Mouse (Mus musculus) adrenal gland (tissue): ENCODE results near the gene Fcrl5.

ENCODE experiments used
- intact Hi-C: fragments of 180-260 bp; cut with DNase I; formaldehyde crosslinking; loops from one replicate; pipeline ENCODE4 v1.15.1; 2025

Fcrl5 gene

DNA sequence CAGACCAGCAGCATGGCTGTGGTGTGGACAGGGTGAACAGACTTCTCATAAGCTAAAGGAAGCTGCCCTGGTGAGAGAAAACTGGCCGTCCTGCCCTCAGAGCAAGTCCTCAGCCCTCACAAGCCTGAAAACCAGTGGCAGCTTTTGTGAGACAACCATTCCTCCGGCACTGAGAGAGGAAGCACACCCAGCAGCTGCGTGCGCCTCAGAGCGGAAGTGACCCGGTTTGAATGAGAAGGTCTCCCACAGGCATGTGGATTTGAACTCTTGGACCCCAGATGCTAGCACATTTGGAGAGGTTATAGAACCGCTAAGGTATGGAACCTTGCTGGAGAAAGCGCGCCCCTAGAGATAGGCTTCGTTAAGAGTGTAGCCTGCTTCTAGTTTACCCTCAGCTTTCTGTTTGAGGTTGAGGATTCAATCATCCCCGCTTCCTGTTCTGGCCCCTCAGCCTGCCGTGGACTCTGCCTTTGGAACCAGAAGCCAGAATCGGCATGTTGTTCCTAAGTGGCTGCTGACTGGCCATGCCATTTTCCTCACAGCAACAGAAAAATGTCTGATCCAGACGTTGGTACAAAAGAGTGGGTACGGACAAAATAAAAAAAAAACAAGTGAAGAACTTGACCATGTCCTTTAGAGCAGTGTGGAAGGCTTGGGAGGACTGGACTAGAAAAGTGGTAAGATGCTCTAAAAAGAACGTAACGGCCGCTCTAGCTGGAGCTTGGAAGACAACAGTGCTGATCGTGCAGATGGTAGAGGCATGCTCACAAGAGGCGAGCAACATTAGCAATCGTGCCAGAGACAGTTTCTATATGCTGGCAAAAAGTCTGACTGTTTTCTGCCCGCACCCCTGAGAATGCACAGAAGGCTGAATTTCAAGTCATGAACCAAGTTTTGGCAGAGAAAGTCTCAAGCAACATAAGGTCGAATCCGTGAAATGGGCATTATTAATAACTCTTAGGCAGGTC is 64.8 kb downstream of the Fcrl5 start:
- intact Hi-C loops: loop anchor here (5.0 kb wide), 1 partner anchor 468 kb away; no protein-coding TSS in a partner anchor

DNA sequence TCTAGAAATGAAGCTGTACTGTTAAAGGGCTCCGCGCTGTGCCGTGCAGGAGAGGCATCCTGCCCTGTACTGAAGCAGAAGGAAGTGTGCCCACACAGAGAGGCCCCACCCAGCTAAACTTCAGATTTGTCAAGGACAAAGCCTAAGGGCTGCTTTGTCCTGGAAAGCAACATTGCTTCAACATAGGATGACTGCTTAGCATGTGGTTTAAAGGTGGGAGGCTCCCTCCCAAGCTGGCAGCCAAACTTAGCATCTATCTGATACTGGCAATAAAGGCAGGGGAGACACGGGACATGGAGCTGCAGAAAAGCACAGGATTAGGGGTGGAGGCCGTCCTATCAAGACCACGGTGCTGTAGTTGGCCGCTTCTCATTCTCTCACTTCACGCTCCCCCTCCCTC is 65.6 kb downstream of the Fcrl5 start:
- intact Hi-C loops: loop anchor here (5.0 kb wide), 1 partner anchor 469 kb away; no protein-coding TSS in a partner anchor

DNA sequence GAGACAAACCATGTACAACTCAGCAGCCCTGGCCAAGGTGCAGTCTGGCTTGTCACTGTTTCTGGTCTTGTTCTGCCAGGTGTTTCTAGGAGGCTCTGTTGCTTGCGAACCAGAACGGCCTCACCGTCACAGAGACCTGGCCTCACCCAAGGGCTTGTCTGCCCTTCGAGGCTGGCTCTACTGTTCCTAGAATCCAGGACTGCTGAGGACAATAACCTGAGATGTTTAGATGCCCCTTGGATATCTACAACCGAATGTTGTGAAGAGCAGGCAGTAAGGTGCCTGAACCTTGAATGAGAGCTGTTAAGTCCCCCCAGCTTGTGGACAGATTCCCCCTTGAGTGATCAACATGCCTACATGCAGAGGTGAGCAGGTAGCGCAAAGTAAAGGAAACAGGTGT is 67.2 kb downstream of the Fcrl5 start:
- intact Hi-C loops: loop anchor here (5.0 kb wide), 1 partner anchor 470 kb away; no protein-coding TSS in a partner anchor

DNA sequence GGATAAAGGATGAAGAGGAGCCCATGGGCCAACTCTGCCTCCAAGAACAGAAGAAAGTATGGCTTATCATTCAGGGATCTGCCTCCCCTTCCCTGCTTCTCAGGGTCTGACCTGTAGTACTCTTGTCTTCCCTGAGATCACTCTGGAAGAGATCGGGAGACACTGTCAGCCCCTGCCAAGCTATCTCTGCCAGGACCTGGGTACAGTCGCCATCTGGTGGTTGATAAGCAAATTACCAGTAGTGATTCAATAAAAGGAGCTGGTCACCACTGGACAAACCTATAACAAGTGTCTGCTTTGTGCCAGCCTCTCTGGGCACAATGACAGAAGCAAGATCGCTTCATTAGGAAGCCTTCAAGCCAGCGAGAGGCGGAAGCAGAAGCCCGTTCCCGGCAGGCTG is 68.8 kb downstream of the Fcrl5 start:
- intact Hi-C loops: loop anchor here (5.0 kb wide), 1 partner anchor 472 kb away; no protein-coding TSS in a partner anchor

DNA sequence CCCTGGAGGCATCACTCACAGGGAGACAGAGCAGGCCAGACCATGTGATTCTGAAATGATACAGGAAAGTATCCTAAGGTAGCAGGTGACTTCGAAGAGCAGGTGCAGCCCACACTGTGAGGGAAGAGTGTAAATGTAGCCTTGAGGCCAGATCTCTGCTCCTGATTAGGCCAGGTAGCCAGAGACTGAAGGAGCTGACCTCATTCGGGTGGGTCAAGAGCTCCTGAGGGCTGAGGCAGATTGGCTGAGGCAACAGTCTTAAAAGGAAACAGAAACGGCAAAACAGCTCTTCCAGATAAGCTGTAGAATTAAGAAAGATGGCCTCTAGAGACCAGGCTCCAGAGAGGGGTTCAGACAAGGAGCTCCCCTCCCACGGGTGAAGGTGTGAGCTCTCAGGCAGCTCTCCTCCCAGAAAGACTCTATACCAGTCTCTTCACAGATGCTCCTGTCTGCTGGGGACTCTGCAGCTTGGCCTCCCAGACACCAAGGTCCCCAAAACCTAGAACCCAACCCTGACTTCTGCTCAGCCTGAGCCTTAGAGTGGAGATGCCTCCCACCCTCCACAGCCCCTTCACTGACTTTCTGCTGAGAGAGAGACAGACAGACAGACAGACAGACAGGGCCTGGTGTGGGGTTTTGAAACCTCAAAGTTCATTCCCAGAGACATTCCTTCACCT is 69.3 kb downstream of the Fcrl5 start:
- intact Hi-C loops: loop anchor here (5.0 kb wide), 1 partner anchor 473 kb away; no protein-coding TSS in a partner anchor

DNA sequence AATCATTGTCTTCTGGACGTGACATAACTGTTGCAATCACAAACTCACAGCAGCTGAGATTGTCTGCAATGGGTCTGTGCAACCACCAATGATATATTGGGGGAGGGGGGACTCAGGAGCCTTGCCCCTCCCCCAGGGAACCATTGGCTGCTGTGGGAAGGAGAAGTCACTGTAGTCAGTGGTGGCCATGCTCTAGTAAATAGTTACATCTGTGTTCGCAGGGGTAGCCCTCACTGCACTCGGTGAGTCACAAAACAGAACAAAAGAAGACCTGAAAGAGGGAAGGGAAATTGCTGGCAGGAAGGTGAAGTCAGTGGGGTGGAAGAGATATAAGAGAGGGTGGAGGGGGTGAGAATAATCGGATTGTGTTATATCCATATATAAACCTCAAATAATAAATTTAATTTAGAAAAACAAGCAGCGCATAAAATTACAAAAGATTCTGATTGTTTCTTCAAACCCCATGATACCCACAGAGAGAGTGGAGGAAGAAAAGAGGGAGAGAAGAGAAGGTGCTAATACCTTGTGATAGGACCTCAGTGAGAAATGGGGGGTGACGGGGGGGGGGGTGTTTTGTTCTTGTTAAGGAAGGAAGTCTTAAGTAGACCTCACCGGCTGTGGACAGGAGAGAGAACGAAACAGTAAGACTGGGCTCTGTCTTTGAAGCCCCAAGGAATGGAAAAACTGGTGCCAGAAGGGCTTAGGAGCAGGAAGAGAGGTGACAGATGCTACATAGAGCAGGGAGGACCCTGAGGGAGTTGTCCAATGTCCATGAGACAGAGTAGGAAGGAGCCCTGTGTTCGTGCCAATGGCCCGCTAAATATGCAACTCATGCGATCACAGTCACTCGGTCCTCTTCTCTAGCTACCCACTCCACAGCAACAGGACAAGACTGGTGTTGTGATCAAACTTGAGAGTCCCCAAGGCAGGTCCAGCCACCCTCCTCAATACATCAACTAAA is 71.2 kb downstream of the Fcrl5 start:
- intact Hi-C loops: no loop called here

DNA sequence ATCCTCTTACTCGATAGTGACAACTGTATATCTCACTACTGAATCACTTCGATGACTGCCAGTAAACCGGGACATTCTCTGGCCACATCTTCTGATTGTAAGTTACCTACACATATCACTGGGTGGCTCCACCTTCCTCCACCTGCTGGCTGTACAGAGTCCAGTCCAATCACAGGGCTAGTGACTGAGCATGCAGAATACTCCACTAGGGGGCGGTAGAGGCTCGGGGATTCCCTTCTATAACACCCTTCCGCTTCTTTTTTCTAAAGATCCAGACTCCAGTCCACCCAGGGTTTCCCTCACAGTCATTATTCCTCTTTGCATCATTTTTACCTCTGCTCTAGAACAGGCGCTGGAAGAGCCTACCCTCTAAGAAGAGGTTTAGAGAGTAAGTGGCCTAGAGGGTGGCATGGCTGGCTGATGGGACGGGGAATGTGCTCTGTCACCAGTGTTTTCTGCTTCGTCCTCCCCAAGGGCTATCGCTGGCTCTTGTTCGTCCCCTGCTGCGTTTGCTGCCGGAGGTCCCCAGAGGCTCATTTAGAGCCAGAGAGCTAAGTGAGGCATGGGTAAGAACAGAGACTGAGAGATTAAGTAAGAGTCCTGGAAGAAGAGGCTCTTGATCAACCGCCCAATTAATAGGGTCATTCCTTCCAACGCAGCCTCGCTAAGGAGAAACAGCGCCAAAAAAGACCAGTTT is 72.8 kb downstream of the Fcrl5 start:
- intact Hi-C loops: loop anchor here (1.0 kb wide), 1 partner anchor 54 kb away; no protein-coding TSS in a partner anchor

DNA sequence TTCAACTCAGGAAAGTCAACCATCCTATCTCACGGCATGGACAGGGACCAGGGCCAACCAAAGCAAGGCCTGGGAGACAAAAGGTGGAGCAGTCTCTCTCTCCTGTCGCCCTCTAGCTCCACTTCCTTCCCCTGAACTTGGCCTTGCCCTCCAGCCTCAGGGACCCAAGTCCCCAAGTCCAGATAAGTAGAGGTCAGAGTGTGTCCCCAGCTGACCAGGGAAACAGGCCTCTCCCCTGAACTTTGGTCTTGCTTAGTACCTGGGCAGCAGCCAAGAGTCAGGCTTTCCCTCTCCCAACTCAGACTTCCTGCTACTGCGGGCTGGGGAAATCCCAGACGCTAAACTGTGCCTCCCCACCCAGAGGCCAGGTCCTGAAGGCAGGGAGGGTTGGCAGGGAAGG is 73.5 kb downstream of the Fcrl5 start:
- intact Hi-C loops: no loop called here

DNA sequence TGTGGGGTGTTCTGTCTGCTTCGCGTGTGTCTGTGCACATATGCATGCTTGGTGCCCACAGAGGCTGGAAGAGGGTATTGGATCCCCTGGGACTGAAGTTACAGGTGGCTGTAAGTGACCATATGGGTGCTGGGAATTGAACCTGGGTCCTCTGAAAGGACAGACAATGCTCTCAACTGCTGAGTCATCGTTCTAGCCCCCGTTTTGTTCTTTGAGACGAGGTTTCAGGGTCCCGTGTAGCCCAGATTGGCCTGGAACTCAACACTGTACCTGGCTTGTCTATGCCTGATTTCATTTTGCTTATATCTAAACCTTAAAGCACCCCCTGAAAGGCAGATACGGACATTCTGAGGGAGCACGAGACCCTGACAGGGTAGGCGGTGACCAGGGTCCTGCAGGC is 75.3 kb downstream of the Fcrl5 start:
- intact Hi-C loops: no loop called here

DNA sequence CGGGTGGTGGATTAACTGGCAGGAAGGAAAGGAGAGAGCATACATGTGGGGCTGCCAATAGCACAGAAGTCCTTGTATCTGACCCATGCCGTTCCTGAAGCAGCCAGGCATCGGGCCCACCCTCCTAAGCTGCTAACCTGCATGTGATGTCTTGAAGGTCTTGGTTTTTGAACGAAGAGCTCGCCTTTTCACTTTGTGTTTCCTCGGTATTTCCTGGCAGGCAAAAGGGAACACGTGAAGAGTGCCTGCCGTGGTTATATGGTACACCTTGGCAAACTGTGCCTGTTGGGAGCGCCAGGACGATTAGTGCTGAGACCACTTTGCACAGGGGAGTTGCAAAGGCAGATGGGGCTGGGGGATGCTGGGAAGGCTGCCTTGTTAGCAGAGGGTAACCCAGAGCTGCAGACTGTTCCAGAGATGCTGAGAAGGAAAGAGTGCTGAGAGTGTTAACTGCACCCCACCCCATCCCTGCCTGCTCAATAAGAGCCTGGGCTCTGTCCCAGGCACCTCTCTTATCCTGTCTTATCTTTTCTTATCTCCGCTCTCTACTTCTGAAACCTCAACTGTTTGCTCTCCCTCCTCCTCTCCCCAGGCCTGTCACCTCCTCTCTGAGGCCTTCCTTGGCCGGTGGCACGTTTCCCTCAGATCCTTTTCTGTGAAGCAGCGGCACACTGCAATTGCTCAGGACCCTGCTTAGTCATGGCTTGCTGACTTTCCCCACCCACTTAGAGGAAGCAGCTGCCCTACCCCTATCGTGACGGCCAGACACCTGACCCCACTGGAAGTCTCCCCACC is 76.6 kb downstream of the Fcrl5 start:
- intact Hi-C loops: no loop called here

DNA sequence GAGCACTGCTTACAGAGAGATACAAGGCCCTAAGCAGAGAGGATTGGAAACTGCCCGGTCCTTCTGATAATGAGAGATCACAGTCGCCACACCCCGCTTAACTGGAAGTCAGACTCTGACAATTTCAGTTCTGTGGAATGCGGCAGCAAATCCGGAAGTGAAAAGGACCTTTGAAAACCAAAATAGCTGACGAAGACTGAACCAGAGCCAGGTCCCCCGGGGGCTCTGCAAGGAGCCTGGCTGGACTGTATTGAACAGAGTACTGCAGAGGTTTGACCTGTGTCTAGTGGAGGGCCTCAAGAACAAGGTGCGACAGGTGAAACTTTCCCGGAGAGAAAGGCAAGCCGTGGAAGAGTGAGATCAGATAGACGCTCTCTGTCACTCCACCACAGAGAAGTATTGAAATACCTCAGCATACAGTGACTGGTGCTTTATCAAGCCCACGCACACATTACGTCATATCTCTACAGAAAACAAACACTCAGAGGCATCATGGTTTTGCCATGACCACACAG is 80.1 kb downstream of the Fcrl5 start:
- intact Hi-C loops: no loop called here

DNA sequence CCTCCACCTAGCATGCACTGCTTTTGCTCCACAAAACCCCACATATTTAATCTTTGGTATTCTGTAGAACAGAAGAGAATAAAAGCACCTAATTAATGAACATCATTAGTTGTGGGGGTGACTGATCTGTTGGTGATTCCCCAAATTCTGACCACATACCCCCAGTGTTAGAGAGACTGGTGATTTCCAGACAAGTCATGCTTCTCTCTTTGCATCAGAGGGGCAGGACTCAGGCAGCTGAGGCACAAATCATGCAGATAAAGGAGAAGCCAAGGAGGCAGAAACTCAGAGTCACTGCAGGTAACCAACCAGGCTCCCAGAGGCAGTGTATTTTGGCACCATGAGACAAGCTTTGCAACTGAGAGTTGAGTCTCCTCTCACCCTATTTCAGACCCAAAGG is 82.9 kb downstream of the Fcrl5 start:
- intact Hi-C loops: no loop called here

DNA sequence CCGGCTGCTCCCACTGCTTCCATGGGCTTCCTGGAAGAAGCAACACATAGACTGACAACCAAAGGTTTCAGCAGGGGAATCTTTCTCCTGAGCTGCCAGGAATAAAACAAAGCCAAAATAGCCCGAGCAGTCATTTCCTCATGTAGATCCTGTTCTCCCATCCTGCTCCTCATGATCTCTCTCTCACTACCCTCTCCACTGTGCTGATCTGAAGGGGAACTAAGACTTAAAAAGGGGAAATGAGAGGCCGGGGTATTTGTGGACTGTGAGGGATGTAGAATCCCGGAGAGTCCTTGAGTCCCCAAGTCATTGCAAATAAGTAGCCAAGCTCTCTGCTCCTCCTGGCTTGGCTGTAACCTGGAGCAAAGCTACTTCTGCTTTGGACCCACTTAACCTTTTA is 85.6 kb downstream of the Fcrl5 start:
- intact Hi-C loops: no loop called here

DNA sequence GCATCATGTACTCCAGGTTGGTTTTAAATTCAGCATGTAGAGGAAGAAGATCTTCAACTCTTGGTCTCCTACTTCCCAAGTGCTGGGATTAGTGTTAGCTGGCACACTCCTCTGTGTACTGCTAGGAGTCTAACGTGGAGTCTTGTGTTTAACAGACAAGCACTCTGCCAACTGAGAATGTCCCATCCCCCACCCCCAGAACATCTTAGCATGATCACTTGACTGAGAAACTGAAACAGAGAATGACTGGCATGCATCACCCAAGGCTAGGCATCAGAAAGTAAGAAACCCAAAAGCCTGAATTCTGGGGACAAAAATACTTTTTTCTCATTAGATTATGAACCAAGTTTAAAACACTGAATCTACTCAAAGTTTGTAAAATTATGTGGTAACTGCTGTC is 86.3 kb downstream of the Fcrl5 start:
- intact Hi-C loops: no loop called here

DNA sequence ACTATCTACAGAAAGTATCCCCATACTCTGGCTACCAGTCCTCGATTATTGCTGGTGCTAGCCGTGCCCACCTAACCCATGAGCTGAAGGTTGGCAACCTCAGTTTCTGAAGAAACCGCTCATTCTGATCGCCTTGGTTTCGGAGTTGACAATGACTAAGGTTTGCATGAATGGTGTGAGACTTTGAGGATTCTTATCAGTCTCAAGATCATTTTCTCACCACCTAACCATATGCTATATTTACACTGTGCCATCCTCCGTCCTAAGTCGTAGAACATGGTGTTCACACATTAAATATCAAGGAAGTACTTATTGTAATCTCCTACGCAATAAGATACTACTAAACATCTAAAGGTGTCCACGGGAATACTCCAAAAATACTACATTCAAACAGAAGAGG is 88.1 kb downstream of the Fcrl5 start:
- intact Hi-C loops: no loop called here

DNA sequence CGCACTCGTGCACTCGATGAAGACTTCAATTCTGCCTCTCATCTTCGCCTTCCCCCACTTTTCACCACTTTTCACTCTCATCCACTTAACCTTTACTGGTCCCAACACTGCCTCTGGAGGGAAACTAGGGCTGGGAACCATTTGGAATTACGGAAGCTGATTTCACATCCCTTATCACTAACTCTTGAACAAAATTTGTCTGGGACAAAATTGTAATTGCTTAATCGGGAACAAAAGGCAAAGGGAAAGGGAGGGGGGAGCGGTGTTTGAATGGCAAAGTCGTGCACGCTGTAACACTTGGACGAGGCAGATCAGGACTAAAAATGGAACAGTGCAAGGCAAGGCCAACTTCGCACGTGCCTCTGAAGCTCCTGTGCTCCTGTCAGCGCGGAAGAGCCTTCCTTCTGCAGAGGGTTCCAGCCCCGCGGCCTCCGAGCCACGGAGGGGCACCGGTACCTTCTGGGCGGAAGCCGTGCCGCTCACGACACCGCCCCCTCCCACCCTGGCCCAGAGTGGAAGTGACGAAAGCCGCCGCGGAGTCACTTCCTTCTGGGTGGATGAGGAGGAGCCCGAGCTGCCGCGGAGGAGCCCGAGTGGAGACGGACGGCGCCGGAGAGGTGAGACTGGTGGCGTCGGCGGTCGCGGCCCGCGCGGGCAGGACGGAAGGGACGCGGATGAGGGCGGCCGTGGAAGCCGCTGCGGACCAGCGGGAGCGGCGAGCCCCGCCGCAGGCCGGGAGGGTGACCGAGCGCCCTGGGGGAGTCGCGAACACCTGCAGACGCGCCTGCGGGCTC is 89.7 kb downstream of the Fcrl5 start, which contains the start of gene Etv3:
Gene Etv3 (plus strand): TSS at position 365 of the 794 bp plus-strand sequence.
- intact Hi-C loops: no loop called here

DNA sequence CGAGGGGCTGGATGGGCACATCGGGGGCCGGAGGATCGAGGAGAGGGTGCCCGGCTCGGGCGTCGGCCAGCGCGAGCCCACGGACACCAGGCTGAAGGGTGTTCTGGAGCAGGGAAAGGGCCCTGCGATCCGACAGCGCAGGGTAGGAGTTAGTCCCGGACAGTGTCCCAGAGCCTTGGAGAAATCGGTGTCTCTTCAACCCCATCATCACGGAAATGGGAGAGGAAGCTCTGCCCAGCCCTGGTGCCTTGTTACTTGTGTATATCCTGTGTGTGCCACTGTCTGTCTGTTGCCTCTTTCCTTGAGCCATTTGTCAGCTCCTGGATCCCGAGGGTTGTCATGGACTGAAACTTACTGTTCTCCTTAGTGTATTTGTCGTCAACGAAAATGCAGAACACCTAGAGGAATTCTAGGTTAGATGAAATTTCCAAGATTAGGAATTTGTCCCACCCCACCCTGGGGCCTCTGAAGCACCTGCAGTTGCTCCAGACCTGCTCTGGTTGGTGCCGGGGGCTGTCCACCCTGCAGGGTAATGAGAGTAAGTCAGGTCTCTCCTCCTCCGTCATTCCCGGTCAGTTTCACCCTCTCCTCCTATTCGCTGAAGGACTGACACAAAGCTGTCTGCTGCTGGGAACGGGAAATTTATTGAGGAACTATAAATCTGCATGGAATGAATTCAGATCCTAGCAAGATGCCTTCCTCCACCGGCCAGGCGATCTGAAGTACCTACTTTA is 90.4 kb downstream of the Fcrl5 start:
- intact Hi-C loops: no loop called here

DNA sequence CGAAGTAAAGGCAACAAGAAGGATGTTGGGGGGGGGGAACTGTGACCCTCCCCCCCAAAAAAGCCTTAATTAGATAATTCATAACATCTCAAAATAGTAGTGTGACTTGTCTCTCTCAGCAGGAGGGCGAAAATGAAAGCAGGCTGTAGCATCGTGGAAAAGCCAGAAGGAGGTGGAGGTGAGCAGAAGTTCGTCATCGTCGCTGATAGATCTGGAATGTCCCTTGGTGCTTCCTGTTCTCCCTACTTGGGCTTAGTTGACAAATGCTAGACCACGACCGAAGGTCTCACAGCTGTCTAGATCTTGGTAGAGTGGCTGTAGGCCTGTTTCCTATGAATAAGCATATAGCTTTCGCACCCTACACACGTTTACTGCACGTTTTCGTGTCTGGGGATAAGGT is 91.6 kb downstream of the Fcrl5 start:
- intact Hi-C loops: no loop called here
